Mouse (Mus musculus): ENCODE data around the gene Ccdc171. TPM values are rescaled to one million over a fixed set of nuclear protein-coding genes. Genes with fewer than 3 reads are reported as not detected.

Ccdc171 gene
- polyA plus RNA-seq, 1 experiment = 1.3 TPM

GRCm38 (mm10) chr4:83519807-83520206 lies 5.5 kb upstream of the Ccdc171 start:
- TF ChIP-seq GATA1 (IDR thresholded peaks at IDR 0.05; ENCODE audit: low read length) = no peak

GRCm38 (mm10) chr4:83520308-83520707 lies 5.0 kb upstream of the Ccdc171 start:
- TF ChIP-seq GATA1 (IDR thresholded peaks at IDR 0.05; ENCODE audit: low read length) = no peak

DNA sequence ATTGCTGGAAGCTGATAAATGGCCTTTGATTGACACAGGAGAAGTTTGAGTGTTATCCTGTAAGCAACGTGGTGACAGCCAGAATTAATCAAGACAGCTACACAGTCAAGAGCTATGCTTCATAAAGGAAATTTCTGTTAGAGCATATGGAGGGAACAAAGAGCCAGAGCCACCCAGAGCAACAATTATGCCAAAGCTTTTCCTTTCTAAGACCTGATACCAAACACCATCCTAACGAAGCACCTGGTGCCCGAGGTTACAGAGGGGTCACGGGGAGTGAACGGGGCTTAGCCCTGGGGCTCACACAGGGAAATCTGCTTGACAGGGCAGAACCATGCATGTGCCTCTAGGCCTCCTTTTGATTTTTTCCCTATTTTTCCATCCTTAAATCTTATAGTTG lies 3.3 kb upstream of the Ccdc171 start:
- no peak for TF ChIP-seq GATA1 (IDR thresholded peaks at IDR 0.05; ENCODE audit: low read length)

DNA sequence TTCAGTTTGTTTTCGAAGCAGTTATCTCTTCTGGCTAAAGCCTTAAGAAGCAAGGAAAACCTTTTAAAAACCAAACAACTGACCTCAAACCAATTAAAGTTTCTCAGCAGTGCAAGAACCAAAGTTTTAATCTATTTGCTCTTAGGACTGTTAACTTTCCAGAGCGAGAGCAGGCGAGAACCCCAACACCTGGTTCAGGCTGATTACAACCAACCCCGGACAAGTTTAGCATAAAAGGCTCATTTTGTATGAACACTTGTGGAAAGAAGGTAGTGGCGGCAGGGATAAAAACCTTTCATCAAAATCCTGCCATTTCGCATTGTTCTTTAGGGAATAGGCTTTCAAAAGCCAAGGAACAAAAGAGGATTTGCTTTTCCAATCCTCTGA lies 896 bp upstream of the Ccdc171 start:
- no peak for TF ChIP-seq GATA1 (IDR thresholded peaks at IDR 0.05; ENCODE audit: low read length)

GRCm38 (mm10) chr4:83525690-83526055 lies 328 bp downstream of the Ccdc171 start:
- TF ChIP-seq GATA1 (IDR thresholded peaks at IDR 0.05; ENCODE audit: low read length) = no peak

DNA sequence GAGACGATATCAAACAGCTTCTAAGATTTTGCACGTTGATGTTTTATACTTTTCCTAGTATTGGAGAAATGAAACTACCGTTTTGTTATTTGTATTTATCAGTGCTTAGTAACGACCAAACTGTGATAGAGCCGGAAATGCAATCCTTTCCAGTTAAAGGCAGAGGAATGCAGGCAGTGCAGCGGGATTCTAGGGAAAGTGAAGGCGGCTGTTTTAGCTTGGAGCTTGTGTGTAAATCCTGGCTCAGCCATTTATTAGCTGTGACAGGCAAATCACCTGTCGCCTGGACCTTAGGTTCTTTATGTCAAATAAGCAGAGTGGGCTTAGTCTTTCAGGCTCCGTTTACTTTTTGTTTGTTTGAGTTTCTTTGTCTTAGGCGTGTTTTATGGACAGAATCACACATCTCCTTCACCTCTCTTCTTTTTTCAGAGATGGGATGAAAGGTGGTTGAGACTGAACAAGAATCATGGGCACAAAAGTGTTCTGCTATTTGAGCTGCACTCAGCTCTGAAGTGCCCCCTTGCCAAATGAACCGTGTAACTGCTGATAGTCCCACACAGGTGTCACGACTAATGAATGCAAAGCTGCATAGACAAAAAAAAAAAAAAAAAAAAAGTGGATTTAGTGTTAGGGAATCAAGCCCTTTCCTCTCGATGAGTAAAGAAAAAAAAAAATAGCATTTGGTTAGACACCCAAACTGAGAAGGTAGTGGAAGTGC lies 1.1 kb downstream of the Ccdc171 start:
- TF ChIP-seq GATA1 (IDR thresholded peaks at IDR 0.05; ENCODE audit: low read length) = no peak

GRCm38 (mm10) chr4:83526988-83527334 lies 1.6 kb downstream of the Ccdc171 start:
- TF ChIP-seq GATA1 (IDR thresholded peaks at IDR 0.05; ENCODE audit: low read length) = no peak

- TF ChIP-seq GATA1 (IDR thresholded peaks at IDR 0.05; ENCODE audit: low read length) = no peak
These were observed 2.6 kb downstream of the Ccdc171 start for GRCm38 (mm10) chr4:83527921-83528320.

DNA sequence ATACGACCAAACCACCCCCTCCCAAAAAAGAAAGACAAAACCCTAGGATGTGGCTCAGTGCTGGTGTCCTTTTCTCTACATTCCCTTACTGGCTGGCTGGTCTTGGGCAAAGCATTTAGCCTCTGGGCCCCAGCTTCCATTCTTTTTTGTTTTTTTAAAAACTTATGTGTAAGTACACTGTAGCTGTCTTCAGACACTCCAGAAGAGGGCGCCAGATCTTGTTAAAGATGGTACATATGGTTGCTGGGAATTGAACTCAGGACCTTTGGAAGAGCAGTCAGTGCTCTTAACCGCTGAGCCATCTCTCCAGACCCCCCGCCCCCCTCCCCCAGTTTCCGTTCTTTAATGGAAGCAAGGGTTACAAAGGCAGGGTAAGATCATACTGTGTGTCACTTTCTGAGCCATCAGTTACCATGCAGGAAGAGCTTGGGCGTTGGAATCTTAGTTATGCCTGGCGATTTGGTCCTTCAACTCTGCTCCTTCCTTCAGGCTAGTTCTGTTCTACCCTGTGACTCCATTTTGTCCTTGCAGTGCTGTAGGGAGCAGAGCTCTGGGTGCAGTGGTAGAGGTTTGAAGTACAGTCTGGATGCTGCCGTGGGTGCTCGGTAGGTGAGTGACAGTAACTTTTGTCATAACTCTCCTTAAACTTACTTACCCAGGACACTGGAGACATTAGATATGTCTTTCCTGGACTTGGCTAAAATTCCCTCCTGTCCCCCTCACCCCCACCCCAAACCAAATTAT lies 8.0 kb downstream of the Ccdc171 start:
- no peak for TF ChIP-seq GATA1 (IDR thresholded peaks at IDR 0.05; ENCODE audit: low read length)

- no peak for TF ChIP-seq GATA1 (IDR thresholded peaks at IDR 0.05; ENCODE audit: low read length)
These were observed 8.7 kb downstream of the Ccdc171 start for GRCm38 (mm10) chr4:83534024-83534423.

DNA sequence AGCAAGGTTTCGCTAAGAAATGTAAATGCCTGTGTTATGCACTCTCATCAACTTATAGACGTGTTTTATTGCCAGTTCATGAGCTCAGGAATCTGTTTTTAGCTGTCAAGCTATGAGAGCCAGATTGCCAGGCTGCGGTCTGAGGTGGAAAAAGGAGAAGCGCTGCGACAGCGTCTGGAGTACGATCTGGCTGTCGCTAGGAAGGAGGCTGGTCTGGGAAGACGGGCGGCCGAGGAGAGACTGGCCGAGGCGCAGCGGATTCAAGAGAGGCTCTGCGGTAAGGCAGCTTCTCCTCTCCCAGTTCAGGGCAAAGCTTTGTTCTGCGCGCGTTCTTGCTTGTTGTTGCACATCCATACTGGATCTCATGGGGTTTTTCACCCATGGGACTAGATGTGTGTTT lies 24.2 kb downstream of the Ccdc171 start:
- TF ChIP-seq GATA1 (IDR thresholded peaks at IDR 0.05; ENCODE audit: low read length) = no peak

DNA sequence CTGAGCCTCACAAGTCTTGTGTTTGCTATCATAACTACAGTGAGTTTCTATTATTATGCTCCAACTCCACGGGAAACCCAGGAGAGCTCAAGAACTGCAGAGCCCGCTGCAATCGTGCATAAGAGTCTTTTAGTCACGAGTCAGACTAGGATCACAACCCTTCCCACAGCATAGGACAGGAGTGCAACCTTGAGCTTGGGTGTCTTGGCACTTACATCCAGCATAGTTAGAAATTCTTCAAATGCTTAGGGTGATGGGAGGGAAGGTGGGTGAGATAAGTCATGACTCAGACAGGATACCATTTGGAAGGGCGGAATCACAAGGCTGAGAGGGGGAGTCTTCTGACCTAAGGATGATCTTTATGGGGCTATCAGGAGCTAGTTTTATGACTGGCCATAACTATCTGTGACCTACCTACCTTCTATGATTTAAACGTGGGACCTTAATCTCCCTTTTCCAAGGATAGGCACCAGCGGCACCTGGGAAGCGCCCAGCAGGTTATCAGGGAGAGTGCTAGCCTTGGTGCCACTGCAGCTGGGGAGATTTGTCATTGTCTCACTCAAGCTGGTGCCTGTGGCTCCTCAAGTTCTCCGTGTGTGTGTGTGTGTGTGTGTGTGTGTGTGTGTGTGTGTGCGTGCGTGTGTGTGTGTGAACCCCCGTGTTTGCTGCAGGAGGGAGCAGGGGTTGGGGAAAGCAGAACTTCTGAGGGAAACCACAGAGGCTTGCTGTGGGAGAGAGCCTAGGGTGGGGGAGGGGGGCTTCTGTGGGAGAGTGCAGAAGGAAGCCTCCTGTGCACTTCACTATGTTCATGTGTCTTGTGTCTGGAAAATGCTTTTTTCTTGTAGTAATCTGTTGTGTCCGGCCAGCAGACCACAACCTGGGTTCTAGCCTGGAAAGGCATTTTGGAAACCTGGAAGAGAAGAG lies 42.1 kb downstream of the Ccdc171 start:
- no peak for TF ChIP-seq GATA1 (IDR thresholded peaks at IDR 0.05; ENCODE audit: low read length)

GRCm38 (mm10) chr4:83570569-83570968 lies 45.2 kb downstream of the Ccdc171 start:
- TF ChIP-seq GATA1 (IDR thresholded peaks at IDR 0.05; ENCODE audit: low read length) = no peak

DNA sequence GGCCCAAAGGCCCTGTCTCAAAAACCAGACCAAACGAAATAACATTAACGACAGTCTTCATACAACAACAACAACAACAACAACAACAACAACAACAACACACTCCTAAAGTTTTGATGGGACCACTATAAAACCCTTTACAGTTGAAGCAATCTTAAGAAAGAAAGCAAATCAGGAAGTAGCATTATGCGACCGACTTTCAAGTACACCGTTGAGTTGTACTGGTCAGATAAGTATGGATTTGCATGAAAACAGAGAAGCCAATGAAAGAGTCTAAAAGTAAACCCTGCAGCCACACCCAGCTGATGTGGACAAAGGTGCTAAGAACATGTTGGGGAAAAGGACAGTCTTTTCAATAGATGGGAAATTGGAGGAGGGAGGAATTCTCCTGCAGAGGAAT lies 45.7 kb downstream of the Ccdc171 start:
- TF ChIP-seq GATA1 (IDR thresholded peaks at IDR 0.05; ENCODE audit: low read length) = no peak

GRCm38 (mm10) chr4:83572521-83572920 lies 47.2 kb downstream of the Ccdc171 start:
- TF ChIP-seq GATA1 (IDR thresholded peaks at IDR 0.05; ENCODE audit: low read length) = no peak

- TF ChIP-seq GATA1 (IDR thresholded peaks at IDR 0.05; ENCODE audit: low read length) = peak; percentile 48
These were observed 51.0 kb downstream of the Ccdc171 start for GRCm38 (mm10) chr4:83576315-83576714.

All from G1E-ER4 (cell line).